Mouse (Mus musculus): ENCODE results near the gene Adra2a. TPM values are rescaled to one million over a fixed set of nuclear protein-coding genes. Genes with fewer than 3 reads are reported as not detected.

Gene Adra2a
- 1.8 and 1.9 TPM in 2 replicates for polyA plus RNA-seq (2014; fragmentation: Nextera tagmentation; extraction: Ambion mirVana)

DNA sequence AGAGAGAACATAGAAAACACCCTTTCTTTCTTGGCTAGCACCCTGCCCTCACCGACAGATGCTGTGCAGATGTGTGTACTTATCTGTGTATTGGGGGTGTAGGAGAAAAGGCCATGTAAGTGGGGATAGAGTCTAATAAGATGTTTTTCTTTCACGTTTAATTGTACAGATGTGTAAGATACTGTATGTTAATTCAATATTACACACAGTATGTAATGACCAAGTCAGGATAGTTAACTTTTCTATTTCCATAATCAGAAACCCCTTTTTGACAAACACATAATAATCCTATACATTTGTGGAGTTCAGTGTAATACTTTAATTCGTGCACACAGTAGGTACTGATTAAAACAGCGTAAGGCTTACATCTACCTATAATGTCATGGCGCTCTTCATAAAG is at the start of gene Adra2a:
Gene Adra2a, plus strand, starts transcription at position 301 of the 400 bp plus-strand sequence.
- ATAC-seq (no peak), DNase-seq (ENCODE audit: low spot score) (no peak)
- no peak within 1 kb of the TSS; the same call in 1 of the 2 replicates for H3K27ac ChIP-seq (ENCODE audit: low read depth, low read length)
- H3K27me3 ChIP-seq (replicated peaks; ENCODE audit: control insufficient read depth, insufficient read depth, low read length) = peaks cover 37% of the 10 kb centered on the region
- H3K9me3 ChIP-seq (replicated peaks; ENCODE audit: control insufficient read depth, low read length) = no peaks in the 10 kb centered on the region
- peak within 1 kb of the TSS; percentile 46 for H3K4me3 ChIP-seq (ENCODE audit: low read depth, low read length)
- H3K36me3 ChIP-seq (ENCODE audit: control insufficient read depth, insufficient read depth, low read length) = no peaks in the 10 kb centered on the region
- H3K9ac ChIP-seq (ENCODE audit: low read length) = peak within 1 kb of the TSS; percentile 69
- 74% methylated on average over 5 of the region's 5 CpGs for WGBS
- H3K4me1 ChIP-seq (ENCODE audit: control insufficient read depth, insufficient read depth, low read length) = peaks cover 8% of the 10 kb centered on the region
- H3K4me2 ChIP-seq (ENCODE audit: low read length) = peak within 1 kb of the TSS; percentile 100

DNA sequence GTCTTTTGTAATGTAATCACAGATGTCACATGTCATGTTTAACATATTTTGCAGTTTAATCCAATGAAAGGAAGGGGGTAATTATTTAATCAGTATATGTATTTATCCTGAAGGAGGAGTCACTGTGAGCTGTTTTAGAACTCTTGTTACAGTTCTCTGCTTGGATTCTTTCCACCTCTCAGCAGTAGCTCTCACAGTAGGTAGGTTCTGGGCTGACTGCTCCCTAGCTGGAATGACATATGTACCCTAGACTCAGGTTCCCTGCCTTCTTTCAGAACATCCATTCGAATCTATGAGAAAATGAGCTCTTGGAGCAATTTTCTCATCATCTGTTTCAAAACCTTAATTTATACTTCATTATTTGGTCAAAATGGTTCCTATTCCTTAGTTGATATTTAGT is 49.7 kb upstream of the Adra2a start:
- no peaks in the 10 kb centered on the region for H3K27me3 ChIP-seq (replicated peaks; ENCODE audit: control insufficient read depth, insufficient read depth, low read length)
- ATAC-seq = no peak
- no peaks in the 10 kb centered on the region for H3K9me3 ChIP-seq (replicated peaks; ENCODE audit: control insufficient read depth, low read length)
- H3K27ac ChIP-seq (ENCODE audit: low read depth, low read length) = no peak overlapping the region
- H3K4me3 ChIP-seq (ENCODE audit: low read depth, low read length) = no peak overlapping the region
- H3K4me2 ChIP-seq (ENCODE audit: low read length) = no peak overlapping the region
- no peak overlapping the region for H3K9ac ChIP-seq (ENCODE audit: low read length)
- DNase-seq (ENCODE audit: low spot score) = no peak
- 79% methylated on average over 1 of the region's 1 CpGs for WGBS
- no peaks in the 10 kb centered on the region for H3K4me1 ChIP-seq (ENCODE audit: control insufficient read depth, insufficient read depth, low read length)
- peaks cover 5% of the 10 kb centered on the region; the same call in 1 of the 2 replicates for H3K36me3 ChIP-seq (ENCODE audit: control insufficient read depth, insufficient read depth, low read length)

DNA sequence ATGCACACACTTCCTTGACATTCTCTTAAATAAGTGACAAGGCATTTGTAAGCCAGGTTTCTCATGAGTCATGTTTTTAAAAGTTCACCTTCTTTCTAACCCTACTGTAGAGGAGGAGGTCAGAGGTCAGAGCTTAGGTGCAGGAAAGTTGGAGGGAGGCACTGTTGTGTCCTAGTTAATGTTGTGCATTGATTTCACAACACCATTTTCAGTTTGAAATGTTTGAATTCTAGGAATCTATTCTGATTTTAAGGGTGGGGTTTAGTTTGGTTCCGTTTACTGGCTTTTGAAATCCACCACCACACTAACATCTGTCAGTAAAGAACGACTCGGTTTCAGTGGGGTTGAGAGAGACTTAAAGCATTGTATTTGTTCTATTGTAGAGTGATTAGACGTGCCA is 33.0 kb upstream of the Adra2a start:
- no peak for DNase-seq (ENCODE audit: low spot score)
- 76% methylated on average over 4 of the region's 4 CpGs for WGBS
- Histone ChIP-seq H3K36me3 (ENCODE audit: control insufficient read depth, insufficient read depth, low read length) (peaks cover 2% of the 10 kb centered on the region; the same call in 1 of the 2 replicates), H3K27ac (ENCODE audit: low read depth, low read length) (no peak overlapping the region), H3K9ac (ENCODE audit: low read length) (no peak overlapping the region), H3K4me2 (ENCODE audit: low read length) (no peak overlapping the region), H3K4me3 (ENCODE audit: low read depth, low read length) (no peak overlapping the region), H3K27me3 (replicated peaks; ENCODE audit: control insufficient read depth, insufficient read depth, low read length) (no peaks in the 10 kb centered on the region), H3K9me3 (replicated peaks; ENCODE audit: control insufficient read depth, low read length) (no peaks in the 10 kb centered on the region), H3K4me1 (ENCODE audit: control insufficient read depth, insufficient read depth, low read length) (no peaks in the 10 kb centered on the region)
- ATAC-seq = no peak

- H3K4me2 ChIP-seq (ENCODE audit: low read length) = no peak overlapping the region
- no peak overlapping the region for H3K9ac ChIP-seq (ENCODE audit: low read length)
- ATAC-seq = no peak
- H3K27me3 ChIP-seq (replicated peaks; ENCODE audit: control insufficient read depth, insufficient read depth, low read length) = no peaks in the 10 kb centered on the region
- H3K4me1 ChIP-seq (ENCODE audit: control insufficient read depth, insufficient read depth, low read length) = no peaks in the 10 kb centered on the region
- 94% methylated on average over 5 of the region's 5 CpGs for WGBS
- no peaks in the 10 kb centered on the region for H3K36me3 ChIP-seq (ENCODE audit: control insufficient read depth, insufficient read depth, low read length)
- H3K27ac ChIP-seq (ENCODE audit: low read depth, low read length) = no peak overlapping the region
- no peak for DNase-seq (ENCODE audit: low spot score)
- H3K9me3 ChIP-seq (replicated peaks; ENCODE audit: control insufficient read depth, low read length) = no peaks in the 10 kb centered on the region
- no peak overlapping the region for H3K4me3 ChIP-seq (ENCODE audit: low read depth, low read length)
Measured at GRCm38 (mm10) chr19:54014999-54015398, 29.0 kb upstream of the Adra2a start.

DNA sequence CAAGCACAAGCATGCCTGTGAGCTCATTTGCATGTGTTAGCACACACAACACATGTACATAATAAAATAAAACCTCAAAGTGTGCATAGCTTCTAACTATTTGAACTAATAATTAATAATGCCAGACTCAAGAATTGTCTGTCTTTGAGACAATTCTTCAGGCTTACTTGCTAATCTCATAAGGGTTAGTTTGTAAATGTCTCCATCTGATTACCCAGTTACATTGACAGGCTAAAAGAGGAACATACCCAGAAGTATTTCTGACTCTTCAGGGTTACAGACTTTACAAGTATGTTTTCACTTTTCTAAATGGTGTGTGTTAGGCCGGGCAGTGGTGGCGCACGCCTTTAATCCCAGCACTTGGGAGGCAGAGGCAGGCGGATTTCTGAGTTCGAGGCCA is 28.4 kb upstream of the Adra2a start:
- no peak for ATAC-seq
- Histone ChIP-seq H3K27ac (ENCODE audit: low read depth, low read length) (no peak overlapping the region), H3K4me1 (ENCODE audit: control insufficient read depth, insufficient read depth, low read length) (no peaks in the 10 kb centered on the region), H3K27me3 (replicated peaks; ENCODE audit: control insufficient read depth, insufficient read depth, low read length) (no peaks in the 10 kb centered on the region), H3K9ac (ENCODE audit: low read length) (no peak overlapping the region), H3K9me3 (replicated peaks; ENCODE audit: control insufficient read depth, low read length) (no peaks in the 10 kb centered on the region), H3K36me3 (ENCODE audit: control insufficient read depth, insufficient read depth, low read length) (no peaks in the 10 kb centered on the region), H3K4me3 (ENCODE audit: low read depth, low read length) (no peak overlapping the region), H3K4me2 (ENCODE audit: low read length) (no peak overlapping the region)
- WGBS = over 99% methylated on average over 5 of the region's 5 CpGs
- DNase-seq (ENCODE audit: low spot score) = no peak

- no peak overlapping the region for H3K4me3 ChIP-seq (ENCODE audit: low read depth, low read length)
- peaks cover 26% of the 10 kb centered on the region for H3K36me3 ChIP-seq (ENCODE audit: control insufficient read depth, insufficient read depth, low read length)
- no peaks in the 10 kb centered on the region for H3K9me3 ChIP-seq (replicated peaks; ENCODE audit: control insufficient read depth, low read length)
- H3K27me3 ChIP-seq (replicated peaks; ENCODE audit: control insufficient read depth, insufficient read depth, low read length) = no peaks in the 10 kb centered on the region
- no peaks in the 10 kb centered on the region for H3K4me1 ChIP-seq (ENCODE audit: control insufficient read depth, insufficient read depth, low read length)
- DNase-seq (ENCODE audit: low spot score) (peak; percentile 52), ATAC-seq (peak; percentile 76; the same call in 1 of the 2 replicates)
- no peak overlapping the region for H3K9ac ChIP-seq (ENCODE audit: low read length)
- no peak overlapping the region for H3K27ac ChIP-seq (ENCODE audit: low read depth, low read length)
- H3K4me2 ChIP-seq (ENCODE audit: low read length) = no peak overlapping the region
- WGBS = 34% methylated on average over 6 of the region's 6 CpGs
Measured at GRCm38 (mm10) chr19:54035100-54035499, 8.9 kb upstream of the Adra2a start.

GRCm38 (mm10) chr19:54039441-54039840 is 4.5 kb upstream of the Adra2a start:
- H3K9me3 ChIP-seq (replicated peaks; ENCODE audit: control insufficient read depth, low read length) = no peaks in the 10 kb centered on the region
- H3K27me3 ChIP-seq (replicated peaks; ENCODE audit: control insufficient read depth, insufficient read depth, low read length) = no peaks in the 10 kb centered on the region
- no peak overlapping the region for H3K27ac ChIP-seq (ENCODE audit: low read depth, low read length)
- no peak overlapping the region for H3K4me3 ChIP-seq (ENCODE audit: low read depth, low read length)
- 75% methylated on average over 7 of the region's 7 CpGs for WGBS
- no peak overlapping the region for H3K4me2 ChIP-seq (ENCODE audit: low read length)
- no peak for DNase-seq (ENCODE audit: low spot score)
- no peaks in the 10 kb centered on the region for H3K4me1 ChIP-seq (ENCODE audit: control insufficient read depth, insufficient read depth, low read length)
- peaks cover 6% of the 10 kb centered on the region for H3K36me3 ChIP-seq (ENCODE audit: control insufficient read depth, insufficient read depth, low read length)
- H3K9ac ChIP-seq (ENCODE audit: low read length) = no peak overlapping the region
- no peak for ATAC-seq

GRCm38 (mm10) chr19:54040356-54041028 is 3.5 kb upstream of the Adra2a start:
- H3K27me3 ChIP-seq (replicated peaks; ENCODE audit: control insufficient read depth, insufficient read depth, low read length) = peaks cover 4% of the 10 kb centered on the region; the same call in 1 of the 2 replicates
- H3K9me3 ChIP-seq (replicated peaks; ENCODE audit: control insufficient read depth, low read length) = no peaks in the 10 kb centered on the region
- no peak overlapping the region for H3K4me3 ChIP-seq (ENCODE audit: low read depth, low read length)
- H3K36me3 ChIP-seq (ENCODE audit: control insufficient read depth, insufficient read depth, low read length) = peaks cover 4% of the 10 kb centered on the region; the same call in 1 of the 2 replicates
- H3K4me1 ChIP-seq (ENCODE audit: control insufficient read depth, insufficient read depth, low read length) = no peaks in the 10 kb centered on the region; the same call in 1 of the 2 replicates
- no peak overlapping the region for H3K9ac ChIP-seq (ENCODE audit: low read length)
- DNase-seq (ENCODE audit: low spot score) (no peak), ATAC-seq (no peak)
- H3K4me2 ChIP-seq (ENCODE audit: low read length) = no peak overlapping the region
- 64% methylated on average over 4 of the region's 4 CpGs for WGBS
- H3K27ac ChIP-seq (ENCODE audit: low read depth, low read length) = no peak overlapping the region

DNA sequence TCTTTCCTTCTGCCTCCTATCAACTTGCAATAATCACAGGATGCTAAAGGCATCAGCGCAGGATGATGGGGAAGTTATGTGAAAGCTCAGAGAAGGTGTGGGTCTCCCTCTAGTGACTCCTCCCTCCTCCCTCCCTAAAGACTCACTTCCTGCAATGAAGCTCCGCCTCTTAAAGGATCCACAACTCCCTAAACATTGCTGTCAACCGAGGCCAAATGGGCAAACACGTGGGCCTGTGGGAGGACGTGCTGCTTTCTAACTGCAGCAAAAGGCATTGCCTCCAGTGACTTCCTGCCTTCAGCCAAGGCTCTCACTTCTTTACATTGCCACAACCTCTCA is 3.0 kb upstream of the Adra2a start:
- H3K9me3 ChIP-seq (replicated peaks; ENCODE audit: control insufficient read depth, low read length) = no peaks in the 10 kb centered on the region
- DNase-seq (ENCODE audit: low spot score) = no peak
- peaks cover 2% of the 10 kb centered on the region for H3K4me1 ChIP-seq (ENCODE audit: control insufficient read depth, insufficient read depth, low read length)
- H3K4me3 ChIP-seq (ENCODE audit: low read depth, low read length) = no peak overlapping the region
- no peak overlapping the region for H3K27ac ChIP-seq (ENCODE audit: low read depth, low read length)
- no peak overlapping the region for H3K4me2 ChIP-seq (ENCODE audit: low read length)
- peaks cover 9% of the 10 kb centered on the region for H3K27me3 ChIP-seq (replicated peaks; ENCODE audit: control insufficient read depth, insufficient read depth, low read length)
- no peak overlapping the region for H3K9ac ChIP-seq (ENCODE audit: low read length)
- H3K36me3 ChIP-seq (ENCODE audit: control insufficient read depth, insufficient read depth, low read length) = peaks cover 4% of the 10 kb centered on the region; the same call in 1 of the 2 replicates
- no peak for ATAC-seq
- 43% methylated on average over 5 of the region's 5 CpGs for WGBS

Data from forebrain, embryonic 14.5 days (tissue).